Mouse (Mus musculus) midbrain, embryonic 12.5 days (tissue): ENCODE measurements around the gene Zc3h18. TPM values are rescaled to one million over a fixed set of nuclear protein-coding genes. Genes with fewer than 3 reads are reported as not detected.
A peak's percentile ranks its signal among the peaks of the same experiment; 100 is the strongest.

Experiments used
- ATAC-seq: fragments of 200-750 bp; cut with Nextera tagmentation; 2 replicates; pipeline ENCODE4 v1.8.0; 2017; ENCODE audit warnings: low read depth, moderate TSS enrichment, moderate library complexity; ENCODE audit not compliant: low FRiP score
- H3K27ac ChIP-seq: fragments of 300-500 bp; sonication (generic); replicated peaks from 2 replicates; pipeline ENCODE4 v1.5.1; 2016; ENCODE audit warnings: mild to moderate bottlenecking
- H3K27me3 ChIP-seq: fragments of 300-500 bp; sonication (generic); 2 replicates; pipeline ENCODE4 v1.6.1; 2016; ENCODE audit warnings: mild to moderate bottlenecking
- H3K36me3 ChIP-seq: fragments of 300-500 bp; sonication (generic); 2 replicates; pipeline ENCODE4 v1.6.1; 2016
- H3K4me1 ChIP-seq: fragments of 300-500 bp; sonication (generic); 2 replicates; pipeline ENCODE4 v1.6.1; 2016
- H3K4me2 ChIP-seq: fragments of 300-500 bp; sonication (generic); replicated peaks from 2 replicates; pipeline ENCODE4 v1.6.1; 2016; ENCODE audit warnings: mild to moderate bottlenecking, moderate library complexity
- H3K4me3 ChIP-seq: fragments of 300-500 bp; sonication (generic); 2 replicates; pipeline ENCODE4 v1.5.1; 2016; ENCODE audit warnings: mild to moderate bottlenecking
- H3K9ac ChIP-seq: fragments of 300-500 bp; sonication (generic); replicated peaks from 2 replicates; pipeline ENCODE4 v1.6.1; 2016; ENCODE audit warnings: mild to moderate bottlenecking, moderate library complexity
- H3K9me3 ChIP-seq: fragments of 300-500 bp; sonication (generic); 2 replicates; pipeline ENCODE4 v1.6.1; 2016; ENCODE audit warnings: mild to moderate bottlenecking
- WGBS: fragments of 180-500 bp; shearing (Covaris S2); methylation state at CpG from one replicate; pipeline ENCODE4 v1.1.7; 2016; 5-methylcytosine and 5-hydroxymethylcytosine counted together
- polyA plus RNA-seq: library from polyadenylated mRNA; unstranded; fragments of >200 nt; fragmentation: Nextera tagmentation; extraction: Ambion mirVana; gene quantifications from 2 replicates; pipeline ENCODE4 v1.2.1, GENCODE M21; 2016

The Zc3h18 gene
- polyA plus RNA-seq, 1 experiment from 2014 or later, result 68.3 TPM

- H3K4me3 ChIP-seq, result no peak overlapping the region
- no peak overlapping the region for H3K4me2 ChIP-seq
- no peaks in the 10 kb centered on the region for H3K36me3 ChIP-seq
- WGBS, result 51% methylated on average over 6 of the region's 6 CpGs
- no peak overlapping the region for H3K9ac ChIP-seq
- H3K4me1 ChIP-seq, result peaks cover 32% of the 10 kb centered on the region
- ATAC-seq, result no peak
- no peak overlapping the region for H3K27ac ChIP-seq
- H3K27me3 ChIP-seq, result peaks cover 95% of the 10 kb centered on the region
- H3K9me3 ChIP-seq, result no peaks in the 10 kb centered on the region
Observed at GRCm38 (mm10) chr8:122338852-122339251, 37.6 kb upstream of the Zc3h18 start.

DNA sequence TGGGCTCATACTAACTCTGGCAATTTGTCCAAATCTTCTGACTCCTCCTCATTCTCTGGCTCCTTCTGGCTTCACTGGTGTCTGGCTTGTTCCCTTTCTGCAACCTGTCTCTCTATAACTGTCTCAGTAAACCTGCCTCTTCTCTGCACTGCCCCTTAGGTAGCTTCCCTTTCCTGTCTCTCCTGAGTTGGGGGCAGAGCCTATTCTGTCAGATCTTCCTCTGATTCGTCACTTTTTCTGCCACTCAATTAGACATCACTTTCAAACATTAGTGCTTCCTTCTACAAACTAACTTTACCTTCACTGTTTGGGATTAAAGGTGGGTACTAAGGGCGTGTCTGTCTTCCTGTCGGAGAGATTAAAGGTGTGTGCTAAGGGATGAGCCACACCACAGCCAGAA is 35.6 kb upstream of the Zc3h18 start:
- WGBS, result 88% methylated on average over 3 of the region's 3 CpGs
- H3K9ac ChIP-seq, result no peak overlapping the region
- H3K36me3 ChIP-seq, result no peaks in the 10 kb centered on the region
- H3K4me2 ChIP-seq, result no peak overlapping the region
- no peak overlapping the region for H3K4me3 ChIP-seq
- peaks cover 35% of the 10 kb centered on the region for H3K4me1 ChIP-seq
- no peak overlapping the region for H3K27ac ChIP-seq
- H3K27me3 ChIP-seq, result peaks cover 93% of the 10 kb centered on the region
- no peaks in the 10 kb centered on the region for H3K9me3 ChIP-seq
- ATAC-seq, result no peak

- no peak overlapping the region; the same call in 1 of the 2 replicates for H3K9ac ChIP-seq
- no peak overlapping the region for H3K4me2 ChIP-seq
- no peak overlapping the region for H3K4me3 ChIP-seq
- no peak overlapping the region for H3K27ac ChIP-seq
- H3K36me3 ChIP-seq, result no peaks in the 10 kb centered on the region
- ATAC-seq, result no peak
- peaks cover 86% of the 10 kb centered on the region for H3K27me3 ChIP-seq
- no peaks in the 10 kb centered on the region for H3K9me3 ChIP-seq
- peaks cover 25% of the 10 kb centered on the region for H3K4me1 ChIP-seq
- WGBS, result 83% methylated on average over 6 of the region's 6 CpGs
Observed at GRCm38 (mm10) chr8:122341790-122342189, 34.6 kb upstream of the Zc3h18 start.

DNA sequence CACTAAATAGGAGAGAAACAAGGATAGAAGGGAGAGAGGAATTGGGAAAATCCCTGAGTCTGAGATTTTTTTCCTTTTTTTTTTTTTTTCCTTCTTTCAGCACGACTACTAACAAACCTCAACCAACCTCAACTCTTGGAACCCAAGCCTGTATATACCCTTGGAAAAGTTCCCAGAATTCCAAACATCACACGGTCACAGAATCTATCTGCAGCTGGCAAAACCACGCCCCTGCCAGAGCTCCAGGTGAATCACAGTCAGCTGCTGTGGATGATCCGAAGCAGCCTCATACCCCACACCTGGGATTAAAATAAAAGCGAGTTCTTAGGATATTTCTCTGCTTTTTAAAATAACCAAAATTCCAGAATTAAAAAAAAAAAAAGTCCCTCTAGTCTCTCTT is 34.0 kb upstream of the Zc3h18 start:
- ATAC-seq, result no peak
- Histone ChIP-seq H3K27me3 (peaks cover 84% of the 10 kb centered on the region), H3K4me2 (no peak overlapping the region), H3K27ac (no peak overlapping the region), H3K9ac (no peak overlapping the region), H3K4me3 (no peak overlapping the region), H3K36me3 (no peaks in the 10 kb centered on the region), H3K4me1 (peaks cover 23% of the 10 kb centered on the region), H3K9me3 (no peaks in the 10 kb centered on the region)
- WGBS, result 61% methylated on average over 5 of the region's 5 CpGs

DNA sequence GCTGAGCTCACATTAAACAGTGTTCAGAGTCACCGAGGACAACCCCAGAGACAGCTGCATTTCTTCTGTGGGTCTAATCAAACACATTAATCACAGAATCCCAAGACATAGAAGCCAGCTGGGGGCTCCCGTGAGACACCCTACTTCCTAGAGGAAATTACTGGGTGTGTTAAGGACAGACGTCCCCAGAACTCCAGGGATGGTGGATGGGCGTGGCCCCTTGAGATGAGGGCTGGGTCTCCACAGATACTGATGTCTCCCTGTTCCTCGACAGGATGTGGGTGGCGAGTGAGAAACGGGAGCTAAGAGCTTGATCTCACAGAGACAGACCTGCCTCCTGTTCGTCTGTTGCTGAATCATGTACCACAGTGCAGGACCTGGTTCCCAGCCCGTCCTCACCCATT is 33.6 kb upstream of the Zc3h18 start:
- 7% methylated on average over 9 of the region's 9 CpGs for WGBS
- Histone ChIP-seq H3K27me3 (peaks cover 84% of the 10 kb centered on the region), H3K9me3 (no peaks in the 10 kb centered on the region), H3K4me3 (peak overlapping the region; percentile 25; the same call in 1 of the 2 replicates), H3K4me2 (peak overlapping the region; percentile 52), H3K36me3 (no peaks in the 10 kb centered on the region), H3K9ac (no peak overlapping the region; the same call in 1 of the 2 replicates), H3K27ac (no peak overlapping the region), H3K4me1 (peaks cover 23% of the 10 kb centered on the region)
- no peak for ATAC-seq

GRCm38 (mm10) chr8:122343341-122343740 is 33.1 kb upstream of the Zc3h18 start:
- ATAC-seq, result no peak
- WGBS, result 4% methylated on average over 11 of the region's 11 CpGs
- Histone ChIP-seq H3K36me3 (no peaks in the 10 kb centered on the region), H3K4me3 (peak overlapping the region; percentile 25; the same call in 1 of the 2 replicates), H3K4me2 (peak overlapping the region; percentile 52), H3K9ac (no peak overlapping the region; the same call in 1 of the 2 replicates), H3K27me3 (peaks cover 83% of the 10 kb centered on the region), H3K4me1 (peaks cover 23% of the 10 kb centered on the region), H3K9me3 (no peaks in the 10 kb centered on the region), H3K27ac (no peak overlapping the region)

DNA sequence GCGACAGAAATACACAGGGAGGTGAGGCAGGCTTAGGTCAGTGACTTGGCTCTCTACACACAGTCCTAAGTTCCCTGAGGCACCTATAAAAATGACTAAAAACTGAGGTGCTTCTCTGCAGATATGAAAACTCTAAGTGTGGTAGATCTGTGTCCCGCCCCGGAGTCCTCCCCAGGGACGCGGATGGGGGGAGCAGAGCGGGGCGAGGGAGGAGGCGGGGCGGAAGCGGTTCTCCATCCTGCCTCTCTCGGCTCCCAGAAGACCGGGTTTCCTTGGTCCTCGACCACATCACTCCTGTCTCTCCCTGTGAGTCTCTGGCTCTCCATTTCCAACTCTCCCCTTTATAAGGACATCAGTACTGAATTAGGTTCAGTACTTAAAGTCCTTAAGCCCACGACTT is 32.7 kb upstream of the Zc3h18 start:
- H3K27me3 ChIP-seq, result peaks cover 80% of the 10 kb centered on the region
- peak overlapping the region; percentile 25; the same call in 1 of the 2 replicates for H3K4me3 ChIP-seq
- peak overlapping the region; percentile 52 for H3K4me2 ChIP-seq
- 2% methylated on average over 14 of the region's 14 CpGs for WGBS
- no peak for ATAC-seq
- H3K9me3 ChIP-seq, result no peaks in the 10 kb centered on the region
- H3K36me3 ChIP-seq, result no peaks in the 10 kb centered on the region
- peaks cover 23% of the 10 kb centered on the region for H3K4me1 ChIP-seq
- 0 out of 2 replicates have a peak overlapping the region, but pooled peaks have one; percentile 25 for H3K9ac ChIP-seq
- no peak overlapping the region for H3K27ac ChIP-seq

DNA sequence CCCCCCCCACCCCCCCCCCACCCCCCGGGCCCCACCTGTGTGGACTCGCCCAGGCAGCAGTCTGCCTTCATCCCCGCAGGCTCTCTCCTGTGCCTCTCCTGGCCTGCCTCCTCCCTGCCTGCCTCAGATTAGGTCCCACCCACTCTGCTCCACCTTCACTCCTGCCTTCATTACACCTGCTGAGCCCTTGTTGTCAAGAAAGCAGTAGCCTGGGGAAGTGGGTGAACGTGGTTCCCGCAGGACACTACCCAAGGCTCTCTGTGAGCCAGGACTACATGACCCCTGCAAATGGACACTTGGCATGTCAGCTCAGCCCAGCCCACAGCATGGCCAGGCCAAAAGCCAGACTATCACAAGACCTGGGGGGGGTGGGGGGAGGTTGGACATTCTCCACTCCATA is 32.2 kb upstream of the Zc3h18 start:
- Histone ChIP-seq H3K9ac (no peak overlapping the region), H3K4me2 (peak overlapping the region; percentile 52)
- WGBS, result 7% methylated on average over 2 of the region's 5 CpGs

DNA sequence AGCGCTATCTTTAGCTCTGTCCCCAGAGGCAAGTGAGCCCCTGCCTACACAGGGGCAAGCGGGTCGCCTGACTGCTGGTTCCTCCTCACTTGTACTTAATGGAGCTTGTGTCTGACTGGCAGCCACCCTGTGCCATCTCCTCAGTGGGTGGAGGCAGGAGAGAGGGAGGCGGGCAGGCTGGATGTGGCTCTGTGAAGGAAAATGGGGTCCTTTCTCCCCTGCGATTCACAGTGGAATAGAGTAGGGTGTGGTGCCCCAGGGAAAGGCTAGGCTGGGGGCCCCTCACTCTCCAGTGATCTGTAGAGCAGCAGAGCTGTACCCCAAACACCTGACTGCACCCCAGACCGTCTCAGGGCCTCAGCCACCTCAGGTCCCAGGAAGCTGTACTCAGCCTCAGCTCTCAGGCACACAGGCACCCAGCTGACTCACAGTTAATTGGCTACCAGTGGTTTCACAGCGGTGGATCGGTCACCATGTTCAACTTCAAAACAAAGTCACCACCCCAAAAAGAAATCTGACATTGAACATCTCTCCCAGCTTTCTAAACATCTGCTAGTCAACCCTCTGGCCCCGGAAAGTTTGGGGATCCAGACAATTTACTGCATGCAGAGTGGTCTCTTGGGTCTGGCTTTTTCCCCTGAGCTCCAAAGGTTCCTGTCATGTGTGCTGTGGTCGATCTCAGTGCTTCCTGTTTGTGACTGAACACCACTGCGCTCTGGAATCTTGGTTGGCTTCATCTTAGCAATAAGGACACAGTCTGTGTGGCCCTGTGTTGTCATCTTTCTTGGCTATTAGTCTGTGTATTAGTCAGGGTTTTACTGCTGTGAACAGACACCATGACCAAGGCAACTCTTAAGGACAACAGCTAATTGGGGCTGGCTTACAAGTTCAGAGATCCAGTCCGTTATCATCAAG is 31.0 kb upstream of the Zc3h18 start:
- H3K27me3 ChIP-seq, result peaks cover 75% of the 10 kb centered on the region

More for the DNA sequence above, 32.2 kb upstream of the Zc3h18 start:
- Histone ChIP-seq H3K36me3 (no peaks in the 10 kb centered on the region), H3K27me3 (peaks cover 78% of the 10 kb centered on the region), H3K27ac (no peak overlapping the region), H3K9me3 (no peaks in the 10 kb centered on the region), H3K4me3 (peak overlapping the region; percentile 25; the same call in 1 of the 2 replicates), H3K4me1 (peaks cover 23% of the 10 kb centered on the region)
- ATAC-seq, result no peak; the same call in 1 of the 2 replicates

GRCm38 (mm10) chr8:122347811-122348552 is 28.4 kb upstream of the Zc3h18 start:
- Histone ChIP-seq H3K9me3 (no peaks in the 10 kb centered on the region), H3K4me2 (no peak overlapping the region), H3K4me3 (no peak overlapping the region), H3K9ac (no peak overlapping the region), H3K4me1 (peaks cover 36% of the 10 kb centered on the region), H3K27me3 (peaks cover 74% of the 10 kb centered on the region), H3K27ac (no peak overlapping the region), H3K36me3 (no peaks in the 10 kb centered on the region)
- ATAC-seq, result no peak
- 73% methylated on average over 5 of the region's 5 CpGs for WGBS

More for the DNA sequence above, 31.0 kb upstream of the Zc3h18 start:
- no peak overlapping the region for H3K4me3 ChIP-seq
- H3K27ac ChIP-seq, result no peak overlapping the region
- ATAC-seq, result no peak
- H3K36me3 ChIP-seq, result no peaks in the 10 kb centered on the region
- no peak overlapping the region for H3K4me2 ChIP-seq
- no peaks in the 10 kb centered on the region for H3K9me3 ChIP-seq
- no peak overlapping the region for H3K9ac ChIP-seq
- H3K4me1 ChIP-seq, result peaks cover 33% of the 10 kb centered on the region
- WGBS, result 52% methylated on average over 12 of the region's 12 CpGs

- H3K9ac ChIP-seq, result no peak overlapping the region
- no peaks in the 10 kb centered on the region for H3K9me3 ChIP-seq
- no peaks in the 10 kb centered on the region for H3K36me3 ChIP-seq
- 43% methylated on average over 15 of the region's 15 CpGs for WGBS
- H3K4me1 ChIP-seq, result peaks cover 21% of the 10 kb centered on the region
- H3K27ac ChIP-seq, result no peak overlapping the region; the same call in 1 of the 2 replicates
- peak overlapping the region; percentile 14; the same call in 1 of the 2 replicates for H3K4me2 ChIP-seq
- ATAC-seq, result no peak
- peaks cover 69% of the 10 kb centered on the region for H3K27me3 ChIP-seq
- H3K4me3 ChIP-seq, result no peak overlapping the region
Observed at GRCm38 (mm10) chr8:122349357-122350297, 26.8 kb upstream of the Zc3h18 start.
